Mouse (Mus musculus) liver, adult 2 months (tissue): ENCODE data around the gene Pick1.

Source experiments
- CTCF ChIP-seq: fragments of 200-500 bp; IDR thresholded peaks from 2 replicates; pipeline ENCODE4 v1.5.1; 2011; ENCODE audit warnings: low read depth, low read length, control low read depth
- POLR2A ChIP-seq: fragments of 200-500 bp; IDR thresholded peaks from 2 replicates; pipeline ENCODE4 v1.6.1; 2011; ENCODE audit warnings: low read length, control low read depth; ENCODE audit not compliant: insufficient read depth; ENCODE audit errors: extremely low read depth

GRCm38 (mm10) chr15:79187819-79188218 lies 41.2 kb upstream of the Pick1 start:
- TF ChIP-seq POLR2A (no peak), CTCF (no peak)
